12 mouse cellular contexts compared by ENCODE assay signal in the genomic region with DNA sequence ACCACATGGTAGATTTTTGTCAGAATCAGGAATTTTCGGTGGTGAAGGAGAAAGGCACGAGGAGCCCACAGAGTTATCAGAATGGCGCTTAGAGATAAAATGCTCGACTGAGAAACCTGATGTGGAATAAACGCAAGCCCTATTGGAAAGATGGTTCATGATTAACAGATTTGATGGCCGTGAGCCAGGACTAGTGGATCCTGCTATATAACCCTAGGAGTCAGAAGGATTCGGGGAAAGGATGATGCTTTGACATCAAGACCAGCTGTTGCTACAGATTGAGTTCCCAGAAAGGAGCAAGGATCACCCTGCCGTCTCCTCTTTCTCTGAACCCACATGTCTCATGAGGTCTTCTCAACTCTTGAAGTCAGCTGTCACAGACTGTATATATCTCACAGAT.
"Had no signal": no experiment of that assay in that cellular context is flagged by ENCODE, and none has a peak within 500 bp of the region (broad histone marks: within the 10 kb centered on the region; RNA-seq: fewer than 3 reads in every experiment).

No protein-coding gene starts in this region.

- H3K4me3 ChIP-seq: layer of hippocampus, adult 2 months; limb, embryonic 12.5 days; liver, embryonic 15.5 days; megakaryocyte, embryonic 14.5 days; midbrain, embryonic 12.5 days had no signal

- H3K9me3 ChIP-seq: liver, embryonic 15.5 days; midbrain, embryonic 12.5 days had no signal

- H3K36me3 ChIP-seq: limb, embryonic 12.5 days; liver, embryonic 15.5 days; midbrain, embryonic 12.5 days had no signal

- H3K4me1 ChIP-seq: limb, embryonic 12.5 days; liver, embryonic 15.5 days; megakaryocyte, embryonic 14.5 days; midbrain, embryonic 12.5 days had no signal

- H3K9ac ChIP-seq: hindbrain, embryonic 14.5 days; limb, embryonic 12.5 days; liver, embryonic 15.5 days; midbrain, embryonic 12.5 days had no signal

- DNase-seq: right cerebral cortex, postnatal 14 days; thymus, adult 2 months; thymus, postnatal 25 days had no signal

- H3K27me3 ChIP-seq: limb, embryonic 12.5 days; liver, embryonic 15.5 days; megakaryocyte, embryonic 14.5 days; midbrain, embryonic 12.5 days had no signal

- H3K4me2 ChIP-seq: hindbrain, embryonic 14.5 days; limb, embryonic 12.5 days; liver, embryonic 11.5 days; liver, embryonic 15.5 days; midbrain, embryonic 12.5 days had no signal

- H3K27ac ChIP-seq: hindbrain, embryonic 14.5 days; layer of hippocampus, adult 2 months; limb, embryonic 12.5 days; liver, embryonic 15.5 days; macrophage; midbrain, embryonic 12.5 days; stomach, postnatal 0 days had no signal
